Mouse (Mus musculus): ENCODE data around the gene Cdc37. TPM values are rescaled to one million over a fixed set of nuclear protein-coding genes. Genes with fewer than 3 reads are reported as not detected.
"Not testable (repeated sequence)": the region's sequence is repeated elsewhere in the genome, so short reads cannot be mapped to it uniquely, and the experiment has no call there.

The Cdc37 gene
- 259 and 298 TPM in 2 replicates for polyA plus RNA-seq (2014; fragmentation: Nextera tagmentation; extraction: Ambion mirVana)

DNA sequence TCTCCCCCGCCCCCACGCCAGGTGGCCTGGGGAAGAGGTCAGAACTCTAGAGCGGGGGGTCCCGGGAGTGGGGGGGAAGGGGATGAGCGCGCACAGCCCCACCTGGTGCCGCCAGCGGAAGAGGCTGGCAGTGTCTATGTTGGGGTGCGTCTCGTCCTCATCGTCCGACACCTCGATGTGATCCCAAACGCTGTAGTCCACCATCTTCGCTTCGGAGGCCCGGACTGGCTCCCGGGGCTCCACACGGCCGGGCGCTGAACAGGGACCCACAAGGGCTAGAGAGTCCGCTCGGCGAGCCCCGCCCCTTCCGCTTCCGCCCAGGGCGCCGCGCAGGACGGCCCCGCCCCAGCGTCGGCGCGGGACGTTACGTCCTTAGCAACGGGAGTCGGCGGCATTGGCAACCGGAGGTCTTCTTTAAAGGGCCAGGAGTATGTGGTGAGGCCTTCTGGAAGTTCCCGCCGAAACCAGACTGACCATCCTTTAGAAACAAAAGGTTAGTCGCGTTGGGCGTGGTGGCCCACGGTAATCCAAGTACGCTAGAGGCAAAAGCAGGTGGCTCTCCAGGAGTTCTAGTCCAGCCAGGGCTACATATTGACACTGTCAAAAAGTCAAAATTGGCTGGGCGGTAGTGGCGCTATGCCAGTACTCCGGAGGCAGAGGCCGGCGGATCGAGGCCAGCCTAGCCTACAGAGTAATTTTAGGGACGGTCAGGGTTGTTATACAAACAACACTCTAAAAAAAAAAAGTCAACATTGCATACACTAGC lies at the start of gene Cdc37:
TSS of gene Cdc37 (minus strand) at position 329 of the 766 bp plus-strand sequence.
- Histone ChIP-seq H3K4me1 (ENCODE audit: control insufficient read depth, insufficient read depth, low read length) (peaks cover 30% of the 10 kb centered on the region), H3K27me3 (replicated peaks; ENCODE audit: control insufficient read depth, insufficient read depth, low read length) (no peaks in the 10 kb centered on the region), H3K36me3 (ENCODE audit: control insufficient read depth, insufficient read depth, low read length) (peaks cover 16% of the 10 kb centered on the region), H3K9ac (ENCODE audit: low read depth, low read length) (peak within 1 kb of the TSS; percentile 88), H3K27ac (replicated peaks; ENCODE audit: low read depth, low read length) (peak within 1 kb of the TSS; percentile 79), H3K4me2 (ENCODE audit: low read depth, low read length) (peak within 1 kb of the TSS; percentile 87), H3K9me3 (ENCODE audit: control insufficient read depth, low read length) (no peaks in the 10 kb centered on the region), H3K4me3 (ENCODE audit: low read depth, low read length) (peak within 1 kb of the TSS; percentile 78)
- DNase-seq (ENCODE audit: low spot score) (peak; percentile 96), ATAC-seq (ENCODE audit: low read depth) (peak; percentile 96)
- 5% methylated on average over 43 of the region's 56 CpGs for WGBS

GRCm38 (mm10) chr9:21198960-21199359 lies 49.2 kb upstream of the Cdc37 start:
- 75% methylated on average over 3 of the region's 3 CpGs for WGBS
- Histone ChIP-seq H3K9ac (ENCODE audit: low read depth, low read length) (no peak overlapping the region), H3K4me1 (ENCODE audit: control insufficient read depth, insufficient read depth, low read length) (0 out of 2 replicates have a peak, but pooled peaks cover 3% of the 10 kb centered on the region), H3K27me3 (replicated peaks; ENCODE audit: control insufficient read depth, insufficient read depth, low read length) (no peaks in the 10 kb centered on the region), H3K4me2 (ENCODE audit: low read depth, low read length) (no peak overlapping the region), H3K36me3 (ENCODE audit: control insufficient read depth, insufficient read depth, low read length) (no peaks in the 10 kb centered on the region), H3K4me3 (ENCODE audit: low read depth, low read length) (no peak overlapping the region), H3K27ac (replicated peaks; ENCODE audit: low read depth, low read length) (no peak overlapping the region), H3K9me3 (ENCODE audit: control insufficient read depth, low read length) (no peaks in the 10 kb centered on the region)
- ATAC-seq (ENCODE audit: low read depth), result no peak
- DNase-seq (ENCODE audit: low spot score), result no peak

DNA sequence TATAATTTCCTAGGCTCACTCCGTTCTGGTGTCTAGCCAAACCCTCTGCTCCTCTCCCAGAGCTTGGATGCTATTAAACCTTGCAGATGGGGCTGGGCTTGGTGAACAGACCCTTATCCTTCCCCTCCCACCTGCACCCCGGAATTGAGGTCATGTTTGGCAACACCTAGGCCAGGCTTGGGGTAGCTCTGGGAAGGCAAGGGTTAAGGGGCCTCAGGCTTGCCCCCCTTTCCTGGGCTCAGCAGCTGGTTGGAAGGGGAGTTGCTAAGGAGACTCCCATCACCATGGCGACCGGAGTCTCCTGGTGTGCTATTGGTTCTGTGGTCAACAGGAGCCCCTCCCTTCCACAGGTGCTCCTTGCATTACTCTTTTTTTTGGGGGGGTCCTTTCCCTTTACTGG lies 48.2 kb upstream of the Cdc37 start:
- ATAC-seq (ENCODE audit: low read depth), result peak; percentile 77

DNA sequence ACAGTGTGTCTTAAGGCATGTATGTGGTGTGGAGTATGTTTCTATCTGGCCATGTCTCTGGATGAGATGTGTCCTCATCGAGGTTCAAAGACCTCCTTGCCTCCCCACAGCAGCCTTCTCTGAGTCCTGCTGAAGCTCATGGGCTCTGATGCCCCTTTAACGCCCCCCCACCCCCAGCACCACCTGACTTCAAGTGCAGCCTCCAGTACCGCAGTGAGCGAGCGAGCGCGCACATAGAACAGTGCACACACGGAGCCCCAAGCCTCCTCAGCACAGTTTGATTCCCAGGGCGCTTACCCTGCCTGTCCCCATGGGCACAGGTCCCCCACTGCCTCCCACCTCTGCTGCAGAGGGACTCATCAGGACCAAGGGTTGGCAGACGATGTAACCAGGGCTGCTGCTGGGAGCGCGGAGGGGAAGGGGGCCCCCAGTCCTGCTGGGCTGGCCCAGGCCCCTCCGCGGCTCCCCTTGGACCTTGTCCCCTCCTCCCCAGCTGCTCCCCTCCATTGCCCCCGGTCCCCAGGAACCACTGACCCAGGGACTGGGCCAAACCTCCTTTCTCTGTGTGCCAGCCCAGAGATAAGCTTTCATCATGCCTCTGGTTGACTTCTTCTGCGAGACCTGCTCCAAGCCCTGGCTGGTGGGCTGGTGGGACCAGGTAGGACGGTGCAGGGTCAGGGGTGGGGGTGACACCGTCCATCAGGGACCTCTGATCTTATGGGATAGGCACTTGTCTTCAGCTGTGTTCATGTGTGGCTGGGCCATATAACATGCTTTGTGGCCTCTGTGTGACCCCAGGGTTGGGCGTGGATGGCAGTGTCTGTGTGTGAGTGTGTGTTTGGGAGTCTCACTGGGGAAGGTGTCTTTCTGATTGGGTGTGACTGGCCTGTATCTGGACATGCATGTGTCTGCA lies 47.0 kb upstream of the Cdc37 start:
- WGBS, result 25% methylated on average over 14 of the region's 19 CpGs
- H3K36me3 ChIP-seq (ENCODE audit: control insufficient read depth, insufficient read depth, low read length), result no peaks in the 10 kb centered on the region
- peak overlapping the region; percentile 56 for H3K9ac ChIP-seq (ENCODE audit: low read depth, low read length)
- H3K27ac ChIP-seq (replicated peaks; ENCODE audit: low read depth, low read length), result no peak overlapping the region
- peak; percentile 72 for ATAC-seq (ENCODE audit: low read depth)
- 0 out of 2 replicates have a peak, but pooled peaks cover 3% of the 10 kb centered on the region for H3K4me1 ChIP-seq (ENCODE audit: control insufficient read depth, insufficient read depth, low read length)
- peak overlapping the region; percentile 17 for H3K4me3 ChIP-seq (ENCODE audit: low read depth, low read length)
- peak overlapping the region; percentile 55 for H3K4me2 ChIP-seq (ENCODE audit: low read depth, low read length)
- DNase-seq (ENCODE audit: low spot score), result peak; percentile 29
- H3K9me3 ChIP-seq (ENCODE audit: control insufficient read depth, low read length), result no peaks in the 10 kb centered on the region
- no peaks in the 10 kb centered on the region for H3K27me3 ChIP-seq (replicated peaks; ENCODE audit: control insufficient read depth, insufficient read depth, low read length)

More for the DNA sequence above, 48.2 kb upstream of the Cdc37 start:
- Histone ChIP-seq H3K9me3 (ENCODE audit: control insufficient read depth, low read length) (no peaks in the 10 kb centered on the region), H3K27ac (replicated peaks; ENCODE audit: low read depth, low read length) (no peak overlapping the region), H3K27me3 (replicated peaks; ENCODE audit: control insufficient read depth, insufficient read depth, low read length) (no peaks in the 10 kb centered on the region), H3K4me1 (ENCODE audit: control insufficient read depth, insufficient read depth, low read length) (0 out of 2 replicates have a peak, but pooled peaks cover 3% of the 10 kb centered on the region), H3K9ac (ENCODE audit: low read depth, low read length) (no peak overlapping the region), H3K4me2 (ENCODE audit: low read depth, low read length) (peak overlapping the region; percentile 55), H3K36me3 (ENCODE audit: control insufficient read depth, insufficient read depth, low read length) (no peaks in the 10 kb centered on the region), H3K4me3 (ENCODE audit: low read depth, low read length) (no peak overlapping the region)
- 18% methylated on average over 4 of the region's 4 CpGs for WGBS
- DNase-seq (ENCODE audit: low spot score), result peak; percentile 60

- DNase-seq (ENCODE audit: low spot score); H3K9me3 ChIP-seq (ENCODE audit: control insufficient read depth, low read length); H3K36me3 ChIP-seq (ENCODE audit: control insufficient read depth, insufficient read depth, low read length); H3K4me2 ChIP-seq (ENCODE audit: low read depth, low read length); H3K27me3 ChIP-seq (replicated peaks; ENCODE audit: control insufficient read depth, insufficient read depth, low read length); H3K27ac ChIP-seq (replicated peaks; ENCODE audit: low read depth, low read length); H3K4me3 ChIP-seq (ENCODE audit: low read depth, low read length); H3K4me1 ChIP-seq (ENCODE audit: control insufficient read depth, insufficient read depth, low read length); H3K9ac ChIP-seq (ENCODE audit: low read depth, low read length): not testable (repeated sequence)
- peak; percentile 46; the same call in 1 of the 2 replicates for ATAC-seq (ENCODE audit: low read depth)
- 55% methylated on average over 7 of the region's 7 CpGs for WGBS
Measured at GRCm38 (mm10) chr9:21195736-21196505, 46.1 kb upstream of the Cdc37 start.

DNA sequence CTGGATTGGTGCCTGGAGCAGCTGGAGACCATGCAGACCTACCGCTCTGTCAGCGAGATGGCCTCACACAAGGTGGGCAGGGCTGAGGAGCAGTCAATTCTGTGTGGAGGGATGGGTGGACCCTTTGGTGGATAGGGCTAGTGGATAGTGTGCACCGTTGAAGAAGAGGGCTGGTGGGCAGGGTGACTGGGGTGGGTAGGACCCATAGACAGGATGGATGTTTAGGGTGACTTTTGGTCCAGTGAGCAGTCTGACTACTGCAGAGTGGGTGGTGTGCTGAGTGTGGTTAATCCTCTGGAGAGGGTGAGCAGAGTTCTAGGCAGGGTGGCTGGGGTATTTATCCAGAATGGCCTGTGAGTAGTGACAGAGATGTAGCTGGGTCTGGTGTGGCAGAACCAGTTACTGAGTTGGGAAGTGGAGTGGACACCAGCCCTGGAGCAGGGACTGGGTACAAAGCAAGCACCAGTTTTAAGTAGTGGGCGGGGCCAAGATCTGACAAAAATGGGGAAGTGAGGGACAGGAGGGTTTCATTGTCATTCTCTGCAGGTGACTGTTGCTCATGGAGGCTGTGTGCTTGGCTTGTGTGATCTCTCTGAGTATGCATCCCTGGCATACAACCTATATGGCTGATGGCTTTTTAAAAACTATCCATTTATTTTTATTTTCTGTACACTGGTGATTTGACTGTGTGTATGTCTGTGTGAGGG lies 45.2 kb upstream of the Cdc37 start:
- Histone ChIP-seq H3K27ac (replicated peaks; ENCODE audit: low read depth, low read length) (no peak overlapping the region), H3K9ac (ENCODE audit: low read depth, low read length) (no peak overlapping the region), H3K9me3 (ENCODE audit: control insufficient read depth, low read length) (no peaks in the 10 kb centered on the region), H3K36me3 (ENCODE audit: control insufficient read depth, insufficient read depth, low read length) (no peaks in the 10 kb centered on the region), H3K27me3 (replicated peaks; ENCODE audit: control insufficient read depth, insufficient read depth, low read length) (no peaks in the 10 kb centered on the region), H3K4me2 (ENCODE audit: low read depth, low read length) (no peak overlapping the region), H3K4me3 (ENCODE audit: low read depth, low read length) (no peak overlapping the region), H3K4me1 (ENCODE audit: control insufficient read depth, insufficient read depth, low read length) (0 out of 2 replicates have a peak, but pooled peaks cover 3% of the 10 kb centered on the region)
- DNase-seq (ENCODE audit: low spot score), result no peak
- 90% methylated on average over 4 of the region's 4 CpGs for WGBS
- no peak for ATAC-seq (ENCODE audit: low read depth)

- WGBS, result 72% methylated on average over 3 of the region's 3 CpGs
- H3K4me3 ChIP-seq (ENCODE audit: low read depth, low read length), result no peak overlapping the region
- H3K9ac ChIP-seq (ENCODE audit: low read depth, low read length), result no peak overlapping the region
- no peaks in the 10 kb centered on the region for H3K9me3 ChIP-seq (ENCODE audit: control insufficient read depth, low read length)
- H3K27me3 ChIP-seq (replicated peaks; ENCODE audit: control insufficient read depth, insufficient read depth, low read length), result no peaks in the 10 kb centered on the region
- DNase-seq (ENCODE audit: low spot score), result no peak
- H3K4me2 ChIP-seq (ENCODE audit: low read depth, low read length), result no peak overlapping the region
- H3K4me1 ChIP-seq (ENCODE audit: control insufficient read depth, insufficient read depth, low read length), result 0 out of 2 replicates have a peak, but pooled peaks cover 3% of the 10 kb centered on the region
- H3K27ac ChIP-seq (replicated peaks; ENCODE audit: low read depth, low read length), result no peak overlapping the region
- no peak for ATAC-seq (ENCODE audit: low read depth)
- no peaks in the 10 kb centered on the region for H3K36me3 ChIP-seq (ENCODE audit: control insufficient read depth, insufficient read depth, low read length)
Measured at GRCm38 (mm10) chr9:21193786-21194185, 44.0 kb upstream of the Cdc37 start.
